Mouse (Mus musculus): ENCODE data around the gene Mfsd2a. TPM values are rescaled to one million over a fixed set of nuclear protein-coding genes. Genes with fewer than 3 reads are reported as not detected.

Mfsd2a gene
- total RNA-seq, 2 experiments from 2014 or later, result 0.42 TPM; not detected in 1

- no peak for DNase-seq
- intact Hi-C loops (cut with DNase I), result loop anchor here (1.0 to 5.0 kb wide), 2 partner anchors 87 to 185 kb away; no protein-coding TSS in a partner anchor
Observed at GRCm38 (mm10) chr4:122897750-122898149, 63.2 kb downstream of the Mfsd2a start.

Other genes with a start within 250 kb of the Mfsd2a start
- 10 to 100 TPM; 41.5 to 44.5 TPM for gene Ppt1, start 124.9 kb downstream of the Mfsd2a start, total RNA-seq (2021)
- 10 to 100 TPM; 50.6 to 56.1 TPM for gene Cap1, start 75.1 kb downstream of the Mfsd2a start, total RNA-seq (2021)
- gene Mycl, start 34.5 kb upstream of the Mfsd2a start, total RNA-seq (2021), result under 1 TPM; 0.14 to 0.31 TPM
- gene Trit1, start 55.4 kb upstream of the Mfsd2a start, total RNA-seq (2021), result 1 to 10 TPM; 6.0 to 7.3 TPM
- not detected for gene Bmp8b, start 144.0 kb upstream of the Mfsd2a start, total RNA-seq (2021)
- gene Oxct2b, start 155.1 kb upstream of the Mfsd2a start, total RNA-seq (2021), result not detected
- 10 to 100 TPM; 23.0 to 23.9 TPM for gene Ppie, start 178.8 kb upstream of the Mfsd2a start, total RNA-seq (2021)
- gene Hpcal4, start 222.0 kb upstream of the Mfsd2a start, total RNA-seq (2021), result under 1 TPM; 0.08 TPM
- gene Nt5c1a, start 240.3 kb upstream of the Mfsd2a start, total RNA-seq (2021), result 10 to 100 TPM; 45.5 to 58.6 TPM

Data from heart, postnatal 36 days (tissue).